Mouse (Mus musculus): Measurements from ENCODE around the gene Tuft1. TPM values are rescaled to one million over a fixed set of nuclear protein-coding genes. Genes with fewer than 3 reads are reported as not detected.

Gene Tuft1
- polyA plus RNA-seq, 1 experiment from 2014 or later = 5.4 TPM

GRCm38 (mm10) chr3:94613258-94613878, 45.3 kb downstream of the Tuft1 start:
- no peak overlapping the region for H3K27ac ChIP-seq
- no peaks in the 10 kb centered on the region for H3K27me3 ChIP-seq (replicated peaks)
- peaks cover 25% of the 10 kb centered on the region for H3K4me1 ChIP-seq
- H3K4me3 ChIP-seq = no peak overlapping the region
- H3K9ac ChIP-seq = no peak overlapping the region
- no peak overlapping the region for H3K4me2 ChIP-seq
- peaks cover 13% of the 10 kb centered on the region; the same call in 1 of the 2 replicates for H3K36me3 ChIP-seq
- 78% methylated on average over 7 of the region's 7 CpGs for WGBS (ENCODE audit: insufficient replicate concordance)
- ATAC-seq = no peak
- H3K9me3 ChIP-seq (replicated peaks) = no peaks in the 10 kb centered on the region

- 71% methylated on average over 1 of the region's 1 CpGs for WGBS (ENCODE audit: insufficient replicate concordance)
- Histone ChIP-seq H3K9me3 (replicated peaks) (no peaks in the 10 kb centered on the region), H3K4me1 (peaks cover 17% of the 10 kb centered on the region), H3K9ac (no peak overlapping the region), H3K4me3 (no peak overlapping the region), H3K36me3 (peaks cover 13% of the 10 kb centered on the region; the same call in 1 of the 2 replicates), H3K27me3 (replicated peaks) (no peaks in the 10 kb centered on the region), H3K27ac (no peak overlapping the region), H3K4me2 (no peak overlapping the region)
- no peak for ATAC-seq
These were observed 46.4 kb downstream of the Tuft1 start for GRCm38 (mm10) chr3:94612274-94612673.

- no peak for ATAC-seq
- no peak overlapping the region for H3K9ac ChIP-seq
- 67% methylated on average over 5 of the region's 5 CpGs for WGBS (ENCODE audit: insufficient replicate concordance)
- peaks cover 17% of the 10 kb centered on the region for H3K4me1 ChIP-seq
- H3K27me3 ChIP-seq (replicated peaks) = no peaks in the 10 kb centered on the region
- peaks cover 13% of the 10 kb centered on the region; the same call in 1 of the 2 replicates for H3K36me3 ChIP-seq
- H3K4me3 ChIP-seq = no peak overlapping the region
- no peak overlapping the region for H3K27ac ChIP-seq
- H3K9me3 ChIP-seq (replicated peaks) = no peaks in the 10 kb centered on the region
- no peak overlapping the region for H3K4me2 ChIP-seq
These were observed 46.8 kb downstream of the Tuft1 start for GRCm38 (mm10) chr3:94611834-94612233.

- Histone ChIP-seq H3K4me1 (peaks cover 17% of the 10 kb centered on the region), H3K9ac (no peak overlapping the region), H3K9me3 (replicated peaks) (no peaks in the 10 kb centered on the region), H3K27me3 (replicated peaks) (no peaks in the 10 kb centered on the region), H3K4me2 (no peak overlapping the region), H3K27ac (no peak overlapping the region), H3K4me3 (no peak overlapping the region), H3K36me3 (peaks cover 13% of the 10 kb centered on the region; the same call in 1 of the 2 replicates)
- ATAC-seq = no peak
- 56% methylated on average over 4 of the region's 4 CpGs for WGBS (ENCODE audit: insufficient replicate concordance)
These were observed 47.3 kb downstream of the Tuft1 start for GRCm38 (mm10) chr3:94611343-94611742.

GRCm38 (mm10) chr3:94610581-94610980, 48.1 kb downstream of the Tuft1 start:
- Histone ChIP-seq H3K4me3 (no peak overlapping the region), H3K9ac (no peak overlapping the region), H3K4me2 (no peak overlapping the region), H3K4me1 (peaks cover 17% of the 10 kb centered on the region), H3K27me3 (replicated peaks) (no peaks in the 10 kb centered on the region), H3K9me3 (replicated peaks) (no peaks in the 10 kb centered on the region), H3K36me3 (peaks cover 9% of the 10 kb centered on the region; the same call in 1 of the 2 replicates), H3K27ac (no peak overlapping the region)
- ATAC-seq = no peak
- 80% methylated on average over 2 of the region's 2 CpGs for WGBS (ENCODE audit: insufficient replicate concordance)

- 36% methylated on average over 3 of the region's 3 CpGs for WGBS (ENCODE audit: insufficient replicate concordance)
These were observed 49.1 kb downstream of the Tuft1 start for GRCm38 (mm10) chr3:94609621-94610020.

GRCm38 (mm10) chr3:94601959-94602358, 56.7 kb downstream of the Tuft1 start:
- Histone ChIP-seq H3K36me3 (no peaks in the 10 kb centered on the region), H3K27me3 (replicated peaks) (no peaks in the 10 kb centered on the region), H3K4me3 (no peak overlapping the region), H3K4me1 (peaks cover 6% of the 10 kb centered on the region; the same call in 1 of the 2 replicates), H3K9me3 (replicated peaks) (no peaks in the 10 kb centered on the region), H3K27ac (no peak overlapping the region), H3K9ac (no peak overlapping the region), H3K4me2 (no peak overlapping the region)
- WGBS (ENCODE audit: insufficient replicate concordance) = 3% methylated on average over 4 of the region's 4 CpGs
- ATAC-seq = no peak

More at GRCm38 (mm10) chr3:94609621-94610020, 49.1 kb downstream of the Tuft1 start:
- Histone ChIP-seq H3K27me3 (replicated peaks) (no peaks in the 10 kb centered on the region), H3K36me3 (0 out of 2 replicates have a peak, but pooled peaks cover 4% of the 10 kb centered on the region), H3K4me1 (peaks cover 17% of the 10 kb centered on the region), H3K27ac (no peak overlapping the region), H3K9ac (no peak overlapping the region), H3K9me3 (replicated peaks) (no peaks in the 10 kb centered on the region), H3K4me2 (no peak overlapping the region), H3K4me3 (no peak overlapping the region)
- ATAC-seq = no peak

- Histone ChIP-seq H3K27me3 (replicated peaks) (no peaks in the 10 kb centered on the region), H3K4me3 (no peak overlapping the region), H3K4me1 (peaks cover 6% of the 10 kb centered on the region; the same call in 1 of the 2 replicates), H3K9me3 (replicated peaks) (0 out of 2 replicates have a peak, but pooled peaks cover 3% of the 10 kb centered on the region), H3K4me2 (no peak overlapping the region), H3K9ac (no peak overlapping the region), H3K36me3 (no peaks in the 10 kb centered on the region), H3K27ac (no peak overlapping the region)
- 19% methylated on average over 3 of the region's 3 CpGs for WGBS (ENCODE audit: insufficient replicate concordance)
- no peak for ATAC-seq
These were observed 61.4 kb downstream of the Tuft1 start for GRCm38 (mm10) chr3:94597224-94597779.

GRCm38 (mm10) chr3:94595871-94596287, 62.8 kb downstream of the Tuft1 start:
- no peaks in the 10 kb centered on the region for H3K36me3 ChIP-seq
- H3K4me2 ChIP-seq = no peak overlapping the region
- ATAC-seq = no peak
- no peaks in the 10 kb centered on the region for H3K27me3 ChIP-seq (replicated peaks)
- H3K9me3 ChIP-seq (replicated peaks) = 0 out of 2 replicates have a peak, but pooled peaks cover 3% of the 10 kb centered on the region
- no peak overlapping the region for H3K4me3 ChIP-seq
- WGBS (ENCODE audit: insufficient replicate concordance) = 69% methylated on average over 6 of the region's 6 CpGs
- H3K27ac ChIP-seq = no peak overlapping the region
- peaks cover 6% of the 10 kb centered on the region; the same call in 1 of the 2 replicates for H3K4me1 ChIP-seq
- H3K9ac ChIP-seq = no peak overlapping the region

GRCm38 (mm10) chr3:94591066-94591465, 67.6 kb downstream of the Tuft1 start:
- H3K4me3 ChIP-seq = no peak overlapping the region
- no peak for ATAC-seq
- no peak overlapping the region for H3K9ac ChIP-seq
- 57% methylated on average over 5 of the region's 5 CpGs for WGBS (ENCODE audit: insufficient replicate concordance)
- no peaks in the 10 kb centered on the region for H3K27me3 ChIP-seq (replicated peaks)
- H3K9me3 ChIP-seq (replicated peaks) = 0 out of 2 replicates have a peak, but pooled peaks cover 3% of the 10 kb centered on the region
- H3K4me2 ChIP-seq = no peak overlapping the region
- H3K4me1 ChIP-seq = no peaks in the 10 kb centered on the region
- no peak overlapping the region for H3K27ac ChIP-seq
- no peaks in the 10 kb centered on the region for H3K36me3 ChIP-seq

GRCm38 (mm10) chr3:94587962-94588361, 70.7 kb downstream of the Tuft1 start:
- Histone ChIP-seq H3K27ac (no peak overlapping the region), H3K4me2 (no peak overlapping the region)

GRCm38 (mm10) chr3:94582944-94583343, 75.7 kb downstream of the Tuft1 start:
- WGBS (ENCODE audit: insufficient replicate concordance) = 58% methylated on average over 7 of the region's 7 CpGs
- H3K36me3 ChIP-seq = 0 out of 2 replicates have a peak, but pooled peaks cover 3% of the 10 kb centered on the region
- H3K4me1 ChIP-seq = peaks cover 17% of the 10 kb centered on the region
- peak overlapping the region; percentile 89; the same call in 1 of the 2 replicates for H3K9ac ChIP-seq
- no peak overlapping the region for H3K27ac ChIP-seq
- H3K27me3 ChIP-seq (replicated peaks) = no peaks in the 10 kb centered on the region
- H3K9me3 ChIP-seq (replicated peaks) = no peaks in the 10 kb centered on the region
- no peak for ATAC-seq
- peak overlapping the region; percentile 93 for H3K4me3 ChIP-seq
- peak overlapping the region; percentile 94 for H3K4me2 ChIP-seq

More at GRCm38 (mm10) chr3:94587962-94588361, 70.7 kb downstream of the Tuft1 start:
- no peaks in the 10 kb centered on the region for H3K27me3 ChIP-seq (replicated peaks)
- no peak for ATAC-seq
- H3K36me3 ChIP-seq = no peaks in the 10 kb centered on the region
- H3K9ac ChIP-seq = no peak overlapping the region
- 48% methylated on average over 5 of the region's 5 CpGs for WGBS (ENCODE audit: insufficient replicate concordance)
- H3K4me1 ChIP-seq = no peaks in the 10 kb centered on the region
- H3K9me3 ChIP-seq (replicated peaks) = no peaks in the 10 kb centered on the region
- H3K4me3 ChIP-seq = no peak overlapping the region

Data from liver, embryonic 12.5 days (tissue).